Mouse (Mus musculus) limb, embryonic 14.5 days (tissue): ENCODE data around the gene Tspan7. TPM values are rescaled to one million over a fixed set of nuclear protein-coding genes. Genes with fewer than 3 reads are reported as not detected.
A peak's percentile ranks its signal among the peaks of the same experiment; 100 is the strongest.

Experiments used
- ATAC-seq: fragments of 200-750 bp; cut with Nextera tagmentation; 2 replicates; pipeline ENCODE4 v1.8.0; 2017; ENCODE audit warnings: low read depth, moderate number of reproducible peaks, moderate TSS enrichment; ENCODE audit not compliant: low FRiP score
- DNase-seq: peaks from one replicate; pipeline ENCODE4 v3.0.0-alpha.2; 2015; ENCODE audit warnings: low spot score
- H3K27ac ChIP-seq: fragments of 300-500 bp; sonication (generic); replicated peaks from 2 replicates; pipeline ENCODE4 v1.5.1; 2014; ENCODE audit warnings: low read depth, mild to moderate bottlenecking, low read length, moderate library complexity, mixed read lengths
- H3K27me3 ChIP-seq: fragments of 300-500 bp; sonication (generic); 2 replicates; pipeline ENCODE4 v1.6.1; 2014; ENCODE audit warnings: low read length, mixed read lengths; ENCODE audit not compliant: control insufficient read depth, insufficient read depth
- H3K36me3 ChIP-seq: fragments of 300-500 bp; sonication (generic); 2 replicates; pipeline ENCODE4 v1.6.1; 2014; ENCODE audit warnings: mild to moderate bottlenecking, low read length, moderate library complexity, mixed read lengths; ENCODE audit not compliant: control insufficient read depth, insufficient read depth
- H3K4me1 ChIP-seq: fragments of 300-500 bp; sonication (generic); 2 replicates; pipeline ENCODE4 v1.6.1; 2014; ENCODE audit warnings: antibody characterized with exemption, low read length, mixed read lengths; ENCODE audit not compliant: control insufficient read depth, insufficient read depth
- H3K4me2 ChIP-seq: fragments of 300-500 bp; sonication (generic); replicated peaks from 2 replicates; pipeline ENCODE4 v1.6.1; 2014; ENCODE audit warnings: low read depth, mild to moderate bottlenecking, low read length, moderate library complexity; ENCODE audit not compliant: severe bottlenecking
- H3K4me3 ChIP-seq: fragments of 300-500 bp; sonication (generic); replicated peaks from 2 replicates; pipeline ENCODE4 v1.5.1; 2014; ENCODE audit warnings: low read length
- H3K9ac ChIP-seq: fragments of 300-500 bp; sonication (generic); 2 replicates; pipeline ENCODE4 v1.6.1; 2014; ENCODE audit warnings: mild to moderate bottlenecking, low read depth, low read length, moderate library complexity; ENCODE audit not compliant: severe bottlenecking
- H3K9me3 ChIP-seq: fragments of 300-500 bp; sonication (generic); 2 replicates; pipeline ENCODE4 v1.6.1; 2016; ENCODE audit warnings: low read length; ENCODE audit not compliant: control insufficient read depth
- POLR2A ChIP-seq: fragments of 200-500 bp; IDR thresholded peaks from 2 replicates; pipeline ENCODE4 v1.8.0; 2012; ENCODE audit warnings: inconsistent platforms, mild to moderate bottlenecking, moderate library complexity, borderline replicate concordance; ENCODE audit not compliant: insufficient read depth, insufficient read length; ENCODE audit errors: extremely low read depth
- WGBS: fragments of 180-500 bp; shearing (Covaris S2); extraction: QIAGEN DNeasy Blood & Tissue Kit; methylation state at CpG from one replicate; pipeline ENCODE4 v1.1.7; 2014; 5-methylcytosine and 5-hydroxymethylcytosine counted together
- polyA plus RNA-seq, 2 experiments: library from polyadenylated mRNA; depleted of rRNA in 1 of 2; stranded (reverse) in 1 of 2; unstranded in 1 of 2; fragments of >200 nt; fragmentation: Nextera tagmentation in 1 of 2; extraction: Ambion mirVana in 1 of 2; gene quantifications; 2 replicates each; pipeline versions ENCODE4 v1.2.1 to v1.2.3; 2012 to 2014

Tspan7 gene
- polyA plus RNA-seq, 2 experiments: 54.8 to 70.1 TPM

- WGBS: 47% methylated on average over 2 of the region's 2 CpGs
- peak; percentile 13 for DNase-seq
- ATAC-seq: no peak
- no peak for TF ChIP-seq POLR2A
- no peak overlapping the region for H3K4me2 ChIP-seq
- H3K27ac ChIP-seq: no peak overlapping the region
- H3K4me1 ChIP-seq: peaks cover 2% of the 10 kb centered on the region; the same call in 1 of the 2 replicates
- H3K27me3 ChIP-seq: no peaks in the 10 kb centered on the region
- no peaks in the 10 kb centered on the region for H3K9me3 ChIP-seq
- no peak overlapping the region for H3K9ac ChIP-seq
- no peak overlapping the region for H3K4me3 ChIP-seq
- H3K36me3 ChIP-seq: no peaks in the 10 kb centered on the region
These were observed 90.4 kb downstream of the Tspan7 start for GRCm38 (mm10) chrX:10575406-10575805.

- ATAC-seq: no peak
- WGBS: 73% methylated on average over 4 of the region's 4 CpGs
- no peaks in the 10 kb centered on the region for H3K27me3 ChIP-seq
These were observed 91.4 kb downstream of the Tspan7 start for GRCm38 (mm10) chrX:10576349-10576748.

GRCm38 (mm10) chrX:10577356-10577755 is 92.4 kb downstream of the Tspan7 start:
- H3K27ac ChIP-seq: no peak overlapping the region
- DNase-seq (peak; percentile 70), ATAC-seq (no peak)
- H3K27me3 ChIP-seq: no peaks in the 10 kb centered on the region
- peaks cover 2% of the 10 kb centered on the region; the same call in 1 of the 2 replicates for H3K4me1 ChIP-seq
- WGBS: 25% methylated on average over 1 of the region's 1 CpGs
- H3K36me3 ChIP-seq: no peaks in the 10 kb centered on the region
- no peak overlapping the region for H3K4me2 ChIP-seq
- no peak overlapping the region for H3K9ac ChIP-seq
- no peaks in the 10 kb centered on the region for H3K9me3 ChIP-seq
- TF ChIP-seq POLR2A: no peak
- no peak overlapping the region for H3K4me3 ChIP-seq

More at GRCm38 (mm10) chrX:10576349-10576748, 91.4 kb downstream of the Tspan7 start:
- no peaks in the 10 kb centered on the region for H3K9me3 ChIP-seq
- DNase-seq: no peak
- no peaks in the 10 kb centered on the region for H3K36me3 ChIP-seq
- no peak for TF ChIP-seq POLR2A
- no peak overlapping the region for H3K4me2 ChIP-seq
- no peak overlapping the region for H3K27ac ChIP-seq
- H3K4me3 ChIP-seq: no peak overlapping the region
- H3K9ac ChIP-seq: no peak overlapping the region
- H3K4me1 ChIP-seq: peaks cover 2% of the 10 kb centered on the region; the same call in 1 of the 2 replicates

GRCm38 (mm10) chrX:10582731-10583130 is 97.8 kb downstream of the Tspan7 start:
- ATAC-seq (no peak), DNase-seq (no peak)
- 77% methylated on average over 4 of the region's 4 CpGs for WGBS
- H3K4me1 ChIP-seq: no peaks in the 10 kb centered on the region
- no peaks in the 10 kb centered on the region for H3K9me3 ChIP-seq
- no peak overlapping the region for H3K4me2 ChIP-seq
- H3K9ac ChIP-seq: no peak overlapping the region
- no peaks in the 10 kb centered on the region for H3K36me3 ChIP-seq
- no peak overlapping the region for H3K4me3 ChIP-seq
- no peaks in the 10 kb centered on the region for H3K27me3 ChIP-seq
- TF ChIP-seq POLR2A: no peak
- H3K27ac ChIP-seq: no peak overlapping the region

- Histone ChIP-seq H3K9ac (no peak overlapping the region), H3K27ac (no peak overlapping the region), H3K36me3 (no peaks in the 10 kb centered on the region), H3K4me3 (no peak overlapping the region), H3K4me1 (no peaks in the 10 kb centered on the region), H3K9me3 (no peaks in the 10 kb centered on the region), H3K4me2 (no peak overlapping the region), H3K27me3 (no peaks in the 10 kb centered on the region)
- no peak for TF ChIP-seq POLR2A
- ATAC-seq: no peak
- DNase-seq: no peak
- 66% methylated on average over 3 of the region's 3 CpGs for WGBS
These were observed 107.3 kb downstream of the Tspan7 start for GRCm38 (mm10) chrX:10592244-10592643.

GRCm38 (mm10) chrX:10593561-10593960 is 108.6 kb downstream of the Tspan7 start:
- no peak for ATAC-seq

More at GRCm38 (mm10) chrX:10593561-10593960, 108.6 kb downstream of the Tspan7 start:
- 97% methylated on average over 7 of the region's 7 CpGs for WGBS
- H3K9ac ChIP-seq: no peak overlapping the region
- no peak overlapping the region for H3K4me2 ChIP-seq
- H3K4me1 ChIP-seq: no peaks in the 10 kb centered on the region
- TF ChIP-seq POLR2A: no peak
- no peaks in the 10 kb centered on the region for H3K27me3 ChIP-seq
- no peak overlapping the region for H3K4me3 ChIP-seq
- H3K9me3 ChIP-seq: no peaks in the 10 kb centered on the region
- no peak overlapping the region for H3K27ac ChIP-seq
- no peak for DNase-seq
- no peaks in the 10 kb centered on the region for H3K36me3 ChIP-seq
